Mouse (Mus musculus) heart, postnatal 0 days (tissue): ENCODE measurements around the gene Coq9. TPM values are rescaled to one million over a fixed set of nuclear protein-coding genes. Genes with fewer than 3 reads are reported as not detected.
A peak's percentile ranks its signal among the peaks of the same experiment; 100 is the strongest.

Experiments
- ATAC-seq: fragments of 200-750 bp; cut with Nextera tagmentation; 2 replicates; pipeline ENCODE4 v1.8.0; 2017; ENCODE audit warnings: low read depth, moderate number of reproducible peaks, moderate library complexity; ENCODE audit not compliant: insufficient read depth
- DNase-seq: peaks from one replicate; pipeline ENCODE4 v3.0.0-alpha.2; 2016; ENCODE audit warnings: low spot score
- H3K27ac ChIP-seq: fragments of 300-500 bp; sonication (generic); 2 replicates; pipeline ENCODE4 v1.5.1; 2014; ENCODE audit warnings: low read depth, mild to moderate bottlenecking
- H3K27me3 ChIP-seq: fragments of 300-500 bp; sonication (generic); 2 replicates; pipeline ENCODE4 v1.6.1; 2014; ENCODE audit warnings: low read length, mixed read lengths; ENCODE audit not compliant: control insufficient read depth, insufficient read depth
- H3K36me3 ChIP-seq: fragments of 300-500 bp; sonication (generic); replicated peaks from 2 replicates; pipeline ENCODE4 v1.6.1; 2014; ENCODE audit warnings: low read length, mixed read lengths; ENCODE audit not compliant: control insufficient read depth, insufficient read depth
- H3K4me1 ChIP-seq: fragments of 300-500 bp; sonication (generic); 2 replicates; pipeline ENCODE4 v1.6.1; 2014; ENCODE audit warnings: antibody characterized with exemption; ENCODE audit not compliant: control insufficient read depth, insufficient read depth
- H3K4me2 ChIP-seq: fragments of 300-500 bp; sonication (generic); 2 replicates; pipeline ENCODE4 v1.6.1; 2014; ENCODE audit warnings: low read depth, mild to moderate bottlenecking, low read length, moderate library complexity
- H3K4me3 ChIP-seq: fragments of 300-500 bp; sonication (generic); 2 replicates; pipeline ENCODE4 v1.5.1; 2014; ENCODE audit warnings: low read depth, low read length
- H3K9ac ChIP-seq: fragments of 300-500 bp; sonication (generic); replicated peaks from 2 replicates; pipeline ENCODE4 v1.6.1; 2014; ENCODE audit warnings: low read depth, low read length, mixed read lengths
- H3K9me3 ChIP-seq: fragments of 300-500 bp; sonication (generic); replicated peaks from 2 replicates; pipeline ENCODE4 v1.6.1; 2016; ENCODE audit warnings: low read length; ENCODE audit not compliant: control insufficient read depth
- CTCF ChIP-seq: IDR thresholded peaks from 2 replicates; pipeline ENCODE4 v1.5.1; 2016; ENCODE audit warnings: antibody characterized with exemption, control low read depth, low read depth
- EP300 ChIP-seq: IDR thresholded peaks from 2 replicates; pipeline ENCODE4 v1.6.1; 2016; ENCODE audit warnings: antibody characterized with exemption, low read depth
- WGBS: fragments of 180-500 bp; shearing (Covaris S2); extraction: QIAGEN DNeasy Blood & Tissue Kit; methylation state at CpG from one replicate; pipeline ENCODE4 v1.1.7; 2014; 5-methylcytosine and 5-hydroxymethylcytosine counted together
- polyA plus RNA-seq: library from polyadenylated mRNA; unstranded; fragments of >200 nt; fragmentation: Nextera tagmentation; extraction: Ambion mirVana; gene quantifications from 2 replicates; pipeline ENCODE4 v1.2.1, GENCODE M21; 2015
- total RNA-seq: library from RNA; depleted of rRNA; stranded (reverse); fragments of >200 nt; gene quantifications from 2 replicates; pipeline ENCODE4 v1.2.3, GENCODE M21; 2014; ENCODE audit warnings: low replicate concordance

Gene Coq9
- total and polyA plus RNA-seq, 2 experiments from 2014 or later = 290 to 677 TPM

DNA sequence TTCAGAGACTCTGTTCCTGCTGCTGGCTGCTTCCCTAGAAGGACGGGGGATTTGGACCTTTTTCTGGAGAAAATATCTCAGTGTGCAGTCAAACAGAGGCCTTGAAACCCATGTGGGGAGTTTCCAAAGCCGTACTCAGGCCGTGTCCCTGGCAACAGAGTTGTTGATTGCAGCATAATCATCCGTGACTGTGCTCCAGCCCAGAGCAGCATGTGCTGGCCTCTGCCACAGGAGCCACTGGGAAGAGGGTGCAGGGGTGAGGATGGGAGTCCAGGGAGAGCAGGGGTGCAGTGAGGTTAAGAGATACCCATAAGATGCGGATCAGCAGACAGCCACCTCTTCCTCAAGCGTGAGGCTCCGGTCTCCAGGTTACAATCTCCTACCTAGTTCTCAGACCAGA lies 30.6 kb upstream of the Coq9 start:
- no peak overlapping the region for H3K27ac ChIP-seq
- H3K9me3 ChIP-seq = no peaks in the 10 kb centered on the region
- H3K4me2 ChIP-seq = no peak overlapping the region
- ATAC-seq (no peak), DNase-seq (no peak)
- 44% methylated on average over 7 of the region's 7 CpGs for WGBS
- no peaks in the 10 kb centered on the region for H3K27me3 ChIP-seq
- H3K36me3 ChIP-seq = no peaks in the 10 kb centered on the region
- TF ChIP-seq EP300 (no peak), CTCF (no peak)
- H3K4me1 ChIP-seq = no peaks in the 10 kb centered on the region
- no peak overlapping the region for H3K4me3 ChIP-seq
- no peak overlapping the region for H3K9ac ChIP-seq

GRCm38 (mm10) chr8:94808372-94808771 lies 29.7 kb upstream of the Coq9 start:
- Histone ChIP-seq H3K4me1 (no peaks in the 10 kb centered on the region), H3K4me3 (no peak overlapping the region), H3K4me2 (no peak overlapping the region), H3K9ac (no peak overlapping the region), H3K27ac (no peak overlapping the region), H3K27me3 (no peaks in the 10 kb centered on the region), H3K36me3 (no peaks in the 10 kb centered on the region), H3K9me3 (no peaks in the 10 kb centered on the region)
- ATAC-seq = no peak
- no peak for DNase-seq
- no peak for TF ChIP-seq EP300
- no peak for TF ChIP-seq CTCF
- WGBS = 74% methylated on average over 6 of the region's 6 CpGs

- TF ChIP-seq EP300 (no peak), CTCF (no peak)
- H3K4me3 ChIP-seq = no peak within 1 kb of the TSS
- H3K4me2 ChIP-seq = no peak within 1 kb of the TSS
- 23% methylated on average over 3 of the region's 3 CpGs for WGBS
- H3K27ac ChIP-seq = no peak within 1 kb of the TSS
- H3K27me3 ChIP-seq = no peaks in the 10 kb centered on the region
- no peak for ATAC-seq
- no peaks in the 10 kb centered on the region for H3K4me1 ChIP-seq
- no peak within 1 kb of the TSS for H3K9ac ChIP-seq
- no peaks in the 10 kb centered on the region for H3K9me3 ChIP-seq
- no peaks in the 10 kb centered on the region for H3K36me3 ChIP-seq
- no peak for DNase-seq
These were observed 28.0 kb upstream of the Coq9 start, which contains the start of gene Ccl17 for GRCm38 (mm10) chr8:94810153-94810552. Gene Ccl17 (plus strand): TSS chr8:94810453.

- H3K4me3 ChIP-seq = no peak overlapping the region
- no peaks in the 10 kb centered on the region for H3K36me3 ChIP-seq
- H3K27me3 ChIP-seq = no peaks in the 10 kb centered on the region
- DNase-seq = no peak
- no peaks in the 10 kb centered on the region for H3K4me1 ChIP-seq
- TF ChIP-seq CTCF (no peak), EP300 (no peak)
- H3K9ac ChIP-seq = no peak overlapping the region
- WGBS = 74% methylated on average over 5 of the region's 5 CpGs
- no peak overlapping the region for H3K27ac ChIP-seq
- no peaks in the 10 kb centered on the region for H3K9me3 ChIP-seq
- no peak overlapping the region for H3K4me2 ChIP-seq
- ATAC-seq = no peak
These were observed 27.3 kb upstream of the Coq9 start for GRCm38 (mm10) chr8:94810855-94811254.

GRCm38 (mm10) chr8:94811654-94812053 lies 26.5 kb upstream of the Coq9 start:
- H3K4me2 ChIP-seq = no peak overlapping the region
- 61% methylated on average over 6 of the region's 6 CpGs for WGBS
- TF ChIP-seq EP300 (no peak), CTCF (no peak)

DNA sequence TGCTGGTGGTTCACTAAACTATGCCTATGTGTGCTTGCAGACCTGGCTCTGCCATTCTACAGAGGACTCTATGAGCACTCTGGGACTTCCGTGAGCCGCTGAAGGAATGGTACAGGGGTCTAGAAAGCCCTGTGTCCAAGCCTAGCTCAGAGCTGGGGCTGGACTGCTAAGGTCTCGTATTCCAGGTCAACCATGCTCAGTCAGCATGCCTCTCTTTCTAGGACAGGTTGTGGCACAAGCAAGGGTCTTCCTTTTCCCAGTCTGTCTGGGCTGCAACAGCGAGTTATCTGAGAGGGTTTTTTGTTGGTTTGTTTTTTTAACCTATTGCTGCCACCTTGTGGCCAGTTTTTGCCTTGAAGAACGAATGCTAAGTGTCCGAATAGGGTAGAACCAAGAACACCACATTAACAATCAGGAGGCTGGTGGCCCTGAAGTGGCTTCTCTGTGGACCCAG lies 25.4 kb upstream of the Coq9 start:
- TF ChIP-seq EP300 (no peak), CTCF (peak; percentile 69)
- Histone ChIP-seq H3K9ac (no peak overlapping the region), H3K9me3 (no peaks in the 10 kb centered on the region), H3K4me2 (no peak overlapping the region), H3K27me3 (no peaks in the 10 kb centered on the region), H3K4me3 (no peak overlapping the region), H3K4me1 (no peaks in the 10 kb centered on the region), H3K27ac (no peak overlapping the region), H3K36me3 (no peaks in the 10 kb centered on the region)
- DNase-seq (peak; percentile 85), ATAC-seq (peak; percentile 62)
- 30% methylated on average over 6 of the region's 6 CpGs for WGBS

More at GRCm38 (mm10) chr8:94811654-94812053, 26.5 kb upstream of the Coq9 start:
- H3K9me3 ChIP-seq = no peaks in the 10 kb centered on the region
- no peak for DNase-seq
- no peak overlapping the region for H3K27ac ChIP-seq
- no peaks in the 10 kb centered on the region for H3K27me3 ChIP-seq
- H3K36me3 ChIP-seq = no peaks in the 10 kb centered on the region
- no peak overlapping the region for H3K9ac ChIP-seq
- no peak for ATAC-seq
- H3K4me3 ChIP-seq = no peak overlapping the region
- no peaks in the 10 kb centered on the region for H3K4me1 ChIP-seq
